Mouse (Mus musculus): ENCODE measurements around the gene Gdpd3. TPM values are rescaled to one million over a fixed set of nuclear protein-coding genes. Genes with fewer than 3 reads are reported as not detected.
"Not testable (repeated sequence)": the region's sequence is repeated elsewhere in the genome, so short reads cannot be mapped to it uniquely, and the experiment has no call there.

Gene Gdpd3
- total RNA-seq, 1 experiment from 2014 or later, result 26.4 TPM

DNA sequence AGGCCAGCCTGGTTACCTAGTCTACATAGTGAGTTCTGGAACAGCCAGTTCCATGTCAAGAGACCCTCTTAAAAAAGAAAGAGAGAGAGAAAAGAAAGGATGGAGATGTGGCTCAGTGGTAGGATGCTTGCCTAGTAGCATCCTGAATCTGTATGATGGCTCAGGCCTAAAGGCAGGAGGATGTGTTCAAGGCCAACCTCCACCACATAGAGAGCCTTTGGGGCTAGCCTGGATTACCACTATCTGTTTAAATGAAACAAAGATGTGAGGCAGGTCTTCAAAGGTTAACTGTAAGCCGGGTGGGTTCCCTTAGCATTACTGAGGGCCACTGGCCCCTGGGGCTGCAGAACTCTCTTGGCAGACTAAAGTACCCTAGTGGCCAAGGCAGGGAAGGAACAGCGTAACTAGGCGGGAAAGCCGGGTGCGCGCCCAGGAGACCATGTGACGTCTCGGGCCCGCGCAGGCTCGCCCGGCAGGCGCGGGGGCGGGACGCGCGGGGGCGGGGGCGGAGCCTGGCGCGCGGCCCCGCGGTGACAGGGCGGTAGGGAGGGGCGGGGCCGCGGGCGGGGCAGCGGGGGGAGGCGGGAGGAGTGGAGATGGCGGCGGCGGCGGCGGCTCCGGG lies 7.0 kb upstream of the Gdpd3 start, which contains the start of gene Mapk3:
Gene Mapk3, plus strand, starts transcription at position 552 of the 622 bp plus-strand sequence.
- peak; percentile 92 for ATAC-seq (replicated peaks; ENCODE audit: insufficient number of reproducible peaks, low FRiP score, low TSS enrichment, poor library complexity, severe bottlenecking)

GRCm38 (mm10) chr7:126759672-126760390 lies 6.3 kb upstream of the Gdpd3 start:
- no peak for ATAC-seq (replicated peaks; ENCODE audit: insufficient number of reproducible peaks, low FRiP score, low TSS enrichment, poor library complexity, severe bottlenecking)

GRCm38 (mm10) chr7:126760391-126760802 lies 5.7 kb upstream of the Gdpd3 start:
- ATAC-seq (replicated peaks; ENCODE audit: insufficient number of reproducible peaks, low FRiP score, low TSS enrichment, poor library complexity, severe bottlenecking), result no peak

- ATAC-seq (replicated peaks; ENCODE audit: insufficient number of reproducible peaks, low FRiP score, low TSS enrichment, poor library complexity, severe bottlenecking), result no peak
Measured at GRCm38 (mm10) chr7:126760956-126761355, 5.2 kb upstream of the Gdpd3 start.

- no peak for ATAC-seq (replicated peaks; ENCODE audit: insufficient number of reproducible peaks, low FRiP score, low TSS enrichment, poor library complexity, severe bottlenecking)
Measured at GRCm38 (mm10) chr7:126761529-126762067, 4.5 kb upstream of the Gdpd3 start.

GRCm38 (mm10) chr7:126762471-126763008 lies 3.6 kb upstream of the Gdpd3 start:
- no peak for ATAC-seq (replicated peaks; ENCODE audit: insufficient number of reproducible peaks, low FRiP score, low TSS enrichment, poor library complexity, severe bottlenecking)

GRCm38 (mm10) chr7:126765540-126765939 lies 594 bp upstream of the Gdpd3 start:
- ATAC-seq (replicated peaks; ENCODE audit: insufficient number of reproducible peaks, low FRiP score, low TSS enrichment, poor library complexity, severe bottlenecking), result no peak

DNA sequence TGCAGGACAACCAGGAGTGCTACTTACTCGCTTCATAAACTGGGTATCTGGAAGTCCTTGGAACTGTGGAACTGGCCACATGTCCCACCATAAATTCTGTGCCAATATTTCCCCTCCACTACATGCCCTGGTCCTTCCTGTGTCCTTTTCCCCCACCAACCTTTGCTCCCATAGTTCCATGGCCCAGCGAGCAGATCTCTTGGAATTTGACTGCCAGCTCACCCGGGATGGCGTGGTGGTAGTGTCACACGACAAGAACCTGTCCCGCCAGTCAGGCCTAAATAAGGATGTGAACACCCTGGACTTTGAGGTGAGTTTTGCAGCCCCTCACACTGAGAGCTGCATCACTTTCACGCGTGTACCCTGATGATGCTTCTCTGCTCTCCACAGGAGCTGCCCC lies 867 bp downstream of the Gdpd3 start:
- ATAC-seq (replicated peaks; ENCODE audit: insufficient number of reproducible peaks, low FRiP score, low TSS enrichment, poor library complexity, severe bottlenecking), result no peak

DNA sequence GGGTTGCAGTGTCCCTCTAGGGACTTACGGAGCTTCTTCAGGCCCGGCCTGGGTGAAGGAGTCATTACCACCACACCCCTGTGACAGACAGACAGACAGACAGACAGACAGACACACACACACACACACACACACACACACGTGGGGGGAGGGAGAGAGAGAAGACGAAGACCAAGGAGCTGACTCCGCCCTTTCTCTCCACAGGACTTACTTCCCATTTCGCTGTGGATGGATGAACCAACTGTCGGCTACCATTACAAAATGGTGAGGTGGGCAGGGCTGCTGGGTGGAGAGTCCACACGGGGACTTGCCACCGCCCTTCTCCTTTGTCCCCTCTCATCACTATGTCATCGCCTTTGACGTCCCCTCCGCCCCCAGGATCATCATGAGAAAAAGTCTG lies 4.7 kb downstream of the Gdpd3 start:
- peak; percentile 90 for ATAC-seq (replicated peaks; ENCODE audit: insufficient number of reproducible peaks, low FRiP score, low TSS enrichment, poor library complexity, severe bottlenecking)

DNA sequence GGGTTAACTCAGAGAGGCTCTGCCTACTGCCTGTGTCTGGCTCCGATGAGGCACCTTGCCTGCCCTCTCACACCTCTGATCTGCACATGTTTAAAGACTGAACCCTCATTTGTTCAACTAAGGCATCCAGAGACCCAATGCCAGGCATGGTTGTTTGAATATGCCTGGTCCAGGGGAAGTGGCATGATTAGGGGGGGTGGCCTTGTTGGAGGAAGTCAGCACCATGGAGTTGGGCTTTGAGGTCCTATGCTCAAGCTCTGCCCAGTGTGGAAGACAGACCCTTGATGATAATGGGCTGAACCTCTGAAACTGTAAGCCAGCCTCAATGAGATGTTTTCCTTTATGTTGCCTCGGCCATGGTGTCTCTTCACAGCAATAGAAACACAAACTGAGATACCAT lies 7.2 kb downstream of the Gdpd3 start:
- no peak for ATAC-seq (replicated peaks; ENCODE audit: insufficient number of reproducible peaks, low FRiP score, low TSS enrichment, poor library complexity, severe bottlenecking)

DNA sequence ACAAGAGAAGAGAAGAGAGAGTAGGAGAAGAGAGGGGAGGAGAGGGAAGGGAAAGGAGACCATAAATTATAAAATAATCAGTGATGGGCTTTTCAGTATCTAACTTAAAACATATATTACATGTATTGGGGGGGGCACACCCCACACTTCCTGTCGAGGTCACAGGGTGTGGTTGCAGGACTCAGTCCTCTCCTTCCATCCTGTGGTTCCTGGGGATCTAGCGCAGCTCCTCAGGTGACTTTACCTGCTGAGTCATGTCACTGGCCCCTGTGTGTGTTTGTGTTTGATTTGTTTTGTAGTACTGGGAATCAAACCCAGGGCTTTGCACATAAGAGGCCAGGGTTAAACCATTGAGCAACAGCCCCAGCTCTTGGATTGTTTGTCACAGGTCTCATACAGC lies 8.3 kb downstream of the Gdpd3 start:
- no peak for ATAC-seq (replicated peaks; ENCODE audit: insufficient number of reproducible peaks, low FRiP score, low TSS enrichment, poor library complexity, severe bottlenecking)

GRCm38 (mm10) chr7:126775185-126775977 lies 9.2 kb downstream of the Gdpd3 start:
- no peak for ATAC-seq (replicated peaks; ENCODE audit: insufficient number of reproducible peaks, low FRiP score, low TSS enrichment, poor library complexity, severe bottlenecking)

DNA sequence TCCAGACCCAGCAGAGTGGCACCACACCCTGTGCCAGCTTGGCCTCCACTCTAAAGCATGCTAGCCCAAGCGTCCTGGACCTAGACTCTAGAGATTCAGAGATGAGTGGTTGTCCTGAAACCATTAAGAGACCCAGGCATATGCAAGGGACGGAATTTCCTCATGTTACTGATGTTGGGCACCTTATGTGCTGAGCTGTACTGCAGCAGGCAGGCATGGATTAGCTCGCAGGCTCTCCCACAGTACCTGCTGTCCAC lies 9.8 kb downstream of the Gdpd3 start:
- no peak for ATAC-seq (replicated peaks; ENCODE audit: insufficient number of reproducible peaks, low FRiP score, low TSS enrichment, poor library complexity, severe bottlenecking)

DNA sequence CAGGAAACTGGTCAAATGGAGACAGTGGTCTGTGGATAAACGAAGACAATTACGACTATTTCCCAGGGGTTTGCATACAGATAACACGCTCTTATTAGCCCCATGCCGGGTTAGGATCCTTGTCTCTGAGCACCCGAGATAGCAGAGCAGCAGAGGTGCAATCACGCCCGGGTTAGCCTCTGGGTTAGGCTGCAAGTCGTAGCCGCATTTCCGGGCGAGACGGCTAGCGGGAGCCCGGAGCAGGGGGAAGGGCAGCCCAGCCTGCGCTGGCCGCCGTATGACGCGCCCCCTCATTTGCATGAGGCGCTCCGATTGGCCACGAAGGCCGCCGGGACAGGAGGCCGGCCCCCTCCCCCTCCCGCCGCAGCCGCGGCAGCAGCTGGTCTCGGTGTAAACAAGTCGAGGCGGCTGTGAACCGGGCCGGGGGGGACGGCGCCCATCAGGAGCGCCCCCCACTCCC lies 10.5 kb downstream of the Gdpd3 start, which contains the start of gene Ypel3:
Gene Ypel3, plus strand, starts transcription at position 358 of the 460 bp plus-strand sequence.
- peak; percentile 77 for ATAC-seq (replicated peaks; ENCODE audit: insufficient number of reproducible peaks, low FRiP score, low TSS enrichment, poor library complexity, severe bottlenecking)

- ATAC-seq (replicated peaks; ENCODE audit: insufficient number of reproducible peaks, low FRiP score, low TSS enrichment, poor library complexity, severe bottlenecking), result no peak
Measured at GRCm38 (mm10) chr7:126777476-126777875, 11.3 kb downstream of the Gdpd3 start.

DNA sequence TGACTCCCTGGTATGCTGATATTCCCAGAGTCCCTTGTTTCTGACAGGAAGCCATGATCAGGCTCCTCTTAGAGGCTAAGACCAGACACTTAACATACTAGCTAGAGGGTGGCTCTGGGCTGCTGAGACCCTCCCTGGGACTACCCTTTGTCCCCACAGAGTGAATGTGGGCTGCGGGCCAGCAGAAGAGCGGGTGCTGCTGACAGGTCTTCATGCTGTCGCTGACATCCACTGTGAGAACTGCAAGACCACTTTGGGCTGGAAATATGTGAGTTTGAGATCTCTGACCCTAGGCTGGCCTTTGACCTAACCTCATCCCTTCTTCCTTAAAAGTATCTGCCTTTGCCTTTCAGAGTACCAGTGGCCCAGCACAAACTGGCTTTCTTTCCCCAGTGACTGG lies 12.0 kb downstream of the Gdpd3 start:
- ATAC-seq (replicated peaks; ENCODE audit: insufficient number of reproducible peaks, low FRiP score, low TSS enrichment, poor library complexity, severe bottlenecking), result no peak

GRCm38 (mm10) chr7:126779101-126779500 lies 13.0 kb downstream of the Gdpd3 start:
- not testable (repeated sequence) for ATAC-seq (replicated peaks; ENCODE audit: insufficient number of reproducible peaks, low FRiP score, low TSS enrichment, poor library complexity, severe bottlenecking)

GRCm38 (mm10) chr7:126779983-126780970 lies 14.1 kb downstream of the Gdpd3 start:
- ATAC-seq (replicated peaks; ENCODE audit: insufficient number of reproducible peaks, low FRiP score, low TSS enrichment, poor library complexity, severe bottlenecking), result peak; percentile 59

Measured in monocyte, adult 5-6 weeks (primary cell).